Mouse (Mus musculus): Measurements from ENCODE around the gene Gm28042. TPM values are rescaled to one million over a fixed set of nuclear protein-coding genes. Genes with fewer than 3 reads are reported as not detected.

Gene Gm28042
- total RNA-seq, 1 experiment: 2.9 TPM

DNA sequence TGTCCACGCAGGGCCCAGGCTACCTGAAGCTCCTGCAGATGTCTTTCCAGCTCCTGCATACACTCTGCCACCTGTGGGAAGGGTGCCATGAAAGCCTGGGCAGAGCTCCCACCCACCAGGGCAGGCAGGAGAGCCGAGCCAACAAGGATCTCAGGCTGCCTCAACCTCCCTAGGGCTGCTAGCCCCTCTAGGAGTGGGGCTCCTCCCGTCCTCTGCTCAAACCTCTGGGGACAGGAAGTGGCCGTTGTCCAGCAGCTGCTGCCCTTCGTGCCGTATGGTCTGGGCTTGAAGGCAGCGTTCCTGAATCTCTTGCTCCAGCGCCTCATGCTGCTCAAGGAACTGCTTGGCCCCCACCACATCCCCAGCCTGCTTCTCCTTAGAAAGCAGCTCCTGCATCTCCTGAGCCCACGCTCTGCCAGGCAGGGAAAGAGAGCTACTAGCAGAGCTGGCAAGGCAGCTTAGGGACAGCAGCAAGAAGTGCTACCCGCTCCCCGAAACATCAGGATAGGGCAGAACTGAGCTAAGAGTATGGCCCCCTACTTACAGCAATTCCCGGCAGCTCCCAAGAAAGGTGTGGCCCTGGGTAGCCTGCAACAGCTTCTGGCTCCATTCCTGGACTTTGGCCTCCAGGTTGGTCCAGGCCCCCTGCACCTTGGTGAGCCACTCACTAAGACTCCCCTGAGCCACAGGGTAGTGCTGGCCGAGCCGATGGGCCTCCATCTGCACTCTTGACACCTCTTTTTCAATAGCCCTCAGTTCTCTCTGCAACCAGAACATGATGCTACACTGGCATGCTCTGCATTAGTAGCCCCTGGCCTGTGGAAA lies 19.4 kb downstream of the Gm28042 start:
- H3K9me3 ChIP-seq (ENCODE audit: control insufficient read depth, insufficient read depth, low read depth, low read length): no peaks in the 10 kb centered on the region
- no peak overlapping the region for H3K27ac ChIP-seq (ENCODE audit: insufficient read depth, low read depth, low read length, poor library complexity, severe bottlenecking)
- no peak overlapping the region for H3K4me3 ChIP-seq (ENCODE audit: insufficient read depth in 1 of 2, low read depth in 1 of 2, low read length in 2 of 2, poor library complexity in 1 of 2, severe bottlenecking in 1 of 2)
- TF ChIP-seq CHD2 (IDR thresholded peaks at IDR 0.05; ENCODE audit: low read depth, low read length): no peak
- TF ChIP-seq ZNF384 (IDR thresholded peaks at IDR 0.05; ENCODE audit: low read depth, low read length): no peak
- TF ChIP-seq ZC3H11A (IDR thresholded peaks at IDR 0.05; ENCODE audit: borderline replicate concordance, low read depth, low read length): no peak
- in situ Hi-C loops (cut with MboI; ENCODE audit: low sequenced_read_pairs in 2 of 2, unreplicated experiment in 2 of 2): no loop called here
- H3K4me1 ChIP-seq (ENCODE audit: control insufficient read depth in 2 of 2, insufficient read depth in 2 of 2, low read length in 2 of 2, poor library complexity in 1 of 2): peaks cover 0 to 5% of the 10 kb centered on the region in 2 experiments; a peak in 2 of 4 replicates
- DNase-seq (ENCODE audit: low read depth, low spot score): no peak
- 0 out of 2 replicates have a peak, but pooled peaks cover under 1% of the 10 kb centered on the region for H3K36me3 ChIP-seq (ENCODE audit: control insufficient read depth, insufficient read depth, low read length, poor library complexity, severe bottlenecking)
- H3K9ac ChIP-seq (ENCODE audit: insufficient read depth, low read depth, low read length, poor library complexity, severe bottlenecking): no peak overlapping the region

DNA sequence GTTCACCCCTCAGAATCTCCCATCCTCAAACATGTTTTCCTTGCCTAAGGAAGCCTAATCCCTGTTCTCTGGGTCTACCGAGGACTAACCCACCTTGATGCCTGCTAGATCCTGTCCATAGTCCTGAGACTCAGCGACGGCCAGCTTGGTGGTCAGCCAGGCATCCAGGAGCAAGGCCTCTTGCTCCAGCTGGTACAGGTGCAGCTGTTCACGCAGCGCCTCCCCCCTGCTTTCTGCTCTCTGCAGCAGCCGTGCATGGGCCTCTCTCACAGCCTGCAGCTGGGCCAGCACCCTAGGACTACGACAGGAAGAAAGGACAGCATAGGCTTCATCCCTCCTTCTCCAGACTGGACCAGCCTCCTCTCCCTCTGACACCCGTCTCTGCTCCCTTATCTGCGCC lies 20.9 kb downstream of the Gm28042 start:
- TF ChIP-seq MAFK (IDR thresholded peaks at IDR 0.05; ENCODE audit: insufficient read depth, low read depth, low read length): no peak
- no peak for TF ChIP-seq ZC3H11A (IDR thresholded peaks at IDR 0.05; ENCODE audit: borderline replicate concordance, low read depth, low read length)
- TF ChIP-seq HCFC1 (IDR thresholded peaks at IDR 0.05; ENCODE audit: borderline replicate concordance, insufficient read depth, low read length): no peak
- no peak for TF ChIP-seq CHD2 (IDR thresholded peaks at IDR 0.05; ENCODE audit: low read depth, low read length)
- TF ChIP-seq ZNF384 (IDR thresholded peaks at IDR 0.05; ENCODE audit: low read depth, low read length): no peak
- in situ Hi-C loops (cut with MboI; ENCODE audit: low sequenced_read_pairs in 2 of 2, unreplicated experiment in 2 of 2): no loop called here
- Histone ChIP-seq H3K9ac (ENCODE audit: insufficient read depth, low read depth, low read length, poor library complexity, severe bottlenecking) (no peak overlapping the region), H3K27ac (ENCODE audit: insufficient read depth, low read depth, low read length, poor library complexity, severe bottlenecking) (no peak overlapping the region), H3K4me3 (ENCODE audit: insufficient read depth in 1 of 2, low read depth in 1 of 2, low read length in 2 of 2, poor library complexity in 1 of 2, severe bottlenecking in 1 of 2) (no peak overlapping the region), H3K9me3 (ENCODE audit: control insufficient read depth, insufficient read depth, low read depth, low read length) (no peaks in the 10 kb centered on the region), H3K4me1 (ENCODE audit: control insufficient read depth in 2 of 2, insufficient read depth in 2 of 2, low read length in 2 of 2, poor library complexity in 1 of 2) (peaks cover 0 to 5% of the 10 kb centered on the region in 2 experiments; a peak in 2 of 4 replicates), H3K36me3 (ENCODE audit: control insufficient read depth, insufficient read depth, low read length, poor library complexity, severe bottlenecking) (no peaks in the 10 kb centered on the region)
- DNase-seq (ENCODE audit: low read depth, low spot score): no peak

DNA sequence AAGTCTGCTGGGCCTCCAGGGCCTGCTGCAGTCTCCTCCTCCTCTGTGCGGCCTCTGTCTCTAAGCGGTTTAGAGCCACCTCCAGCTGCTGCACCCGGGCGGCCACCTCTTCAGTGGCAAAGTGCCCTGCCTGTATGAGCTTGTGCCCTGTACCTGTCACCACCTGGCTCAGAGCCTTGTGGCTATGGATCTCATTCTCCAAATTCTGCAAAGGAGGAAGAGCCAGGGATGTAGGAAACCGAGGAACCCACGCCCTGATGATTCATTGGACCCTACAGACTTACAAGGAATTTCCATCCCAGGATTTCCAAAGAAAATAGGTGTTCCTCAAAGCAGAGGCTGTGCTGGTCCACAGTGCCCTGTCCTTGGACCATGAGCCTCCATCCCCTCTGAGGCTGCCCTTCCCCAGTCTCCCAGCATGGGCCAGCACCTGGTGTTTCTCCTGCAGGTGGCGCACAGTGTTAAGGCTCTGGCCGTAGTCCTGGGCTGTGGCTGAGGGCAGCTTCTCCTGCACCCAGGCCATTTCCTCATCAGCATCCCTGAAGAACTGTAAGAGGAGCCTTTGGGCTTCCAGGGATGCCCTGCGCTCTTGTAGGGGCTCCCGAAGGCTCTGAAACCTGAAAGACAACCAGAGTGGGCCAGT lies 22.5 kb downstream of the Gm28042 start:
- DNase-seq (ENCODE audit: low read depth, low spot score): peak; percentile 17
- Histone ChIP-seq H3K9me3 (ENCODE audit: control insufficient read depth, insufficient read depth, low read depth, low read length) (no peaks in the 10 kb centered on the region), H3K4me3 (ENCODE audit: insufficient read depth in 1 of 2, low read depth in 1 of 2, low read length in 2 of 2, poor library complexity in 1 of 2, severe bottlenecking in 1 of 2) (no peak overlapping the region), H3K36me3 (ENCODE audit: control insufficient read depth, insufficient read depth, low read length, poor library complexity, severe bottlenecking) (no peaks in the 10 kb centered on the region), H3K9ac (ENCODE audit: insufficient read depth, low read depth, low read length, poor library complexity, severe bottlenecking) (no peak overlapping the region), H3K27ac (ENCODE audit: insufficient read depth, low read depth, low read length, poor library complexity, severe bottlenecking) (no peak overlapping the region), H3K4me1 (ENCODE audit: control insufficient read depth in 2 of 2, insufficient read depth in 2 of 2, low read length in 2 of 2, poor library complexity in 1 of 2) (peaks cover 0 to under 1% of the 10 kb centered on the region in 2 experiments; a peak in 1 of 4 replicates)
- in situ Hi-C loops (cut with MboI; ENCODE audit: low sequenced_read_pairs in 2 of 2, unreplicated experiment in 2 of 2): no loop called here
- no peak for TF ChIP-seq CHD2 (IDR thresholded peaks at IDR 0.05; ENCODE audit: low read depth, low read length)

DNA sequence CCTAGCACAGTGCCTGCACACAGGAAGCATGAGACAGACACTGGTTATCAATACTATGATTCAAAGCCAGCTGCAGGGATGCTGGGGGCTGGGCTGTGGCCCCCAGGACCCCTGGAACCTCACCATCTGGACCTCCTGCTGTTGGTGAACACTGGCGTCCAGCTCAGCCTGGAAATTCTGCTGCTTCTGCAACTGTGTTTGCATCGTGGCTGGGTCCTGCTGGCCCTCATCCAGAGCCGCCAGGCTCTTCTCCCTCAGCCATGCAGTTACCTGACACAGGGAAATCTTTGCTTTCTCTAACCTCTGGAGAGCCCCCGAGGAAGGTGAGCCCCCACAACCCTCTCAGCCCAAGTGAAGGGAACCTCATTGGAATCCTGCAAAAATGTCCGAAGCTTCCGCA lies 24.1 kb downstream of the Gm28042 start:
- no peaks in the 10 kb centered on the region for H3K36me3 ChIP-seq (ENCODE audit: control insufficient read depth, insufficient read depth, low read length, poor library complexity, severe bottlenecking)
- no peak overlapping the region for H3K9ac ChIP-seq (ENCODE audit: insufficient read depth, low read depth, low read length, poor library complexity, severe bottlenecking)
- no peak for DNase-seq (ENCODE audit: low read depth, low spot score)
- in situ Hi-C loops (cut with MboI; ENCODE audit: low sequenced_read_pairs in 2 of 2, unreplicated experiment in 2 of 2): no loop called here
- no peaks in the 10 kb centered on the region for H3K9me3 ChIP-seq (ENCODE audit: control insufficient read depth, insufficient read depth, low read depth, low read length)
- no peak overlapping the region for H3K27ac ChIP-seq (ENCODE audit: insufficient read depth, low read depth, low read length, poor library complexity, severe bottlenecking)
- no peaks in the 10 kb centered on the region for H3K4me1 ChIP-seq (ENCODE audit: control insufficient read depth in 2 of 2, insufficient read depth in 2 of 2, low read length in 2 of 2, poor library complexity in 1 of 2)
- H3K4me3 ChIP-seq (ENCODE audit: insufficient read depth in 1 of 2, low read depth in 1 of 2, low read length in 2 of 2, poor library complexity in 1 of 2, severe bottlenecking in 1 of 2): no peak overlapping the region
- TF ChIP-seq CHD2 (IDR thresholded peaks at IDR 0.05; ENCODE audit: low read depth, low read length): no peak
- TF ChIP-seq MAFK (IDR thresholded peaks at IDR 0.05; ENCODE audit: insufficient read depth, low read depth, low read length): no peak
- TF ChIP-seq HCFC1 (IDR thresholded peaks at IDR 0.05; ENCODE audit: borderline replicate concordance, insufficient read depth, low read length): no peak
- TF ChIP-seq ZNF384 (IDR thresholded peaks at IDR 0.05; ENCODE audit: low read depth, low read length): no peak
- TF ChIP-seq ZC3H11A (IDR thresholded peaks at IDR 0.05; ENCODE audit: borderline replicate concordance, low read depth, low read length): no peak

Data from ES-E14 (cell line).